Mouse (Mus musculus) adipocyte (in vitro differentiated cells): ENCODE measurements around the gene Btbd9.
A peak's percentile ranks its signal among the peaks of the same experiment; 100 is the strongest.
"Not testable (repeated sequence)": the region's sequence is repeated elsewhere in the genome, so short reads cannot be mapped to it uniquely, and the experiment has no call there.

Experiments
- DNase-seq: peaks from one replicate; pipeline ENCODE4 v3.0.0-alpha.2; 2016; ENCODE audit warnings: low spot score

Btbd9 gene

GRCm38 (mm10) chr17:30512531-30512930 is 63.8 kb downstream of the Btbd9 start:
- no peak for DNase-seq

- no peak for DNase-seq
Measured at GRCm38 (mm10) chr17:30512007-30512406, 64.3 kb downstream of the Btbd9 start.

GRCm38 (mm10) chr17:30511399-30511798 is 64.9 kb downstream of the Btbd9 start:
- no peak for DNase-seq

GRCm38 (mm10) chr17:30510171-30510570 is 66.1 kb downstream of the Btbd9 start:
- DNase-seq, result no peak

GRCm38 (mm10) chr17:30509646-30510045 is 66.6 kb downstream of the Btbd9 start:
- no peak for DNase-seq

GRCm38 (mm10) chr17:30507636-30508576 is 68.4 kb downstream of the Btbd9 start:
- DNase-seq, result peak; percentile 26

- no peak for DNase-seq
Measured at GRCm38 (mm10) chr17:30506916-30507315, 69.4 kb downstream of the Btbd9 start.

GRCm38 (mm10) chr17:30499541-30499940 is 76.7 kb downstream of the Btbd9 start:
- DNase-seq, result not testable (repeated sequence)

GRCm38 (mm10) chr17:30498779-30499178 is 77.5 kb downstream of the Btbd9 start:
- DNase-seq, result no peak

GRCm38 (mm10) chr17:30498376-30498719 is 77.9 kb downstream of the Btbd9 start:
- peak; percentile 26 for DNase-seq

- DNase-seq, result no peak
Measured at GRCm38 (mm10) chr17:30497525-30498375, 78.5 kb downstream of the Btbd9 start.

GRCm38 (mm10) chr17:30495567-30495966 is 80.7 kb downstream of the Btbd9 start:
- no peak for DNase-seq

GRCm38 (mm10) chr17:30495154-30495553 is 81.1 kb downstream of the Btbd9 start:
- DNase-seq, result no peak

- no peak for DNase-seq
Measured at GRCm38 (mm10) chr17:30493481-30493880, 82.8 kb downstream of the Btbd9 start.

- no peak for DNase-seq
Measured at GRCm38 (mm10) chr17:30492191-30492590, 84.1 kb downstream of the Btbd9 start.

GRCm38 (mm10) chr17:30491601-30492000 is 84.7 kb downstream of the Btbd9 start:
- no peak for DNase-seq

- no peak for DNase-seq
Measured at GRCm38 (mm10) chr17:30490601-30491000, 85.7 kb downstream of the Btbd9 start.

- no peak for DNase-seq
Measured at GRCm38 (mm10) chr17:30490086-30490485, 86.2 kb downstream of the Btbd9 start.

- DNase-seq, result no peak
Measured at GRCm38 (mm10) chr17:30489629-30490028, 86.7 kb downstream of the Btbd9 start.

- no peak for DNase-seq
Measured at GRCm38 (mm10) chr17:30487695-30488094, 88.6 kb downstream of the Btbd9 start.

GRCm38 (mm10) chr17:30485067-30485854 is 91.0 kb downstream of the Btbd9 start:
- DNase-seq, result peak; percentile 28

- no peak for DNase-seq
Measured at GRCm38 (mm10) chr17:30484446-30485066, 91.7 kb downstream of the Btbd9 start.
